Mouse (Mus musculus) liver, adult 2 months (tissue): ENCODE data around the gene Xpc. TPM values are rescaled to one million over a fixed set of nuclear protein-coding genes. Genes with fewer than 3 reads are reported as not detected.

Source experiments
- DNase-seq: peaks from one replicate; pipeline ENCODE4 v3.0.0-alpha.2; 2011; ENCODE audit warnings: low read depth, low spot score; ENCODE audit errors: extremely low read depth
- H3K27ac ChIP-seq: fragments of 200-500 bp; replicated peaks from 2 replicates; pipeline ENCODE4 v1.5.1; 2012; ENCODE audit warnings: low read depth, mild to moderate bottlenecking, control low read depth, inconsistent platforms, low read length; ENCODE audit not compliant: insufficient read depth
- H3K27me3 ChIP-seq: fragments of 200-500 bp; 2 replicates; pipeline ENCODE4 v1.6.1; 2012; ENCODE audit warnings: mild to moderate bottlenecking, moderate library complexity, low read length, inconsistent platforms; ENCODE audit not compliant: control insufficient read depth, insufficient read depth
- H3K36me3 ChIP-seq: fragments of 200-500 bp; 2 replicates; pipeline ENCODE4 v1.6.1; 2012; ENCODE audit warnings: low read length, inconsistent platforms; ENCODE audit not compliant: control insufficient read depth, insufficient read depth
- H3K4me1 ChIP-seq: fragments of 200-500 bp; 2 replicates; pipeline ENCODE4 v1.6.1; 2011; ENCODE audit warnings: low read length; ENCODE audit not compliant: control insufficient read depth, insufficient read depth
- H3K4me3 ChIP-seq: fragments of 200-500 bp; 2 replicates; pipeline ENCODE4 v1.5.1; 2011; ENCODE audit warnings: low read depth, mild to moderate bottlenecking, control low read depth, low read length, moderate library complexity; ENCODE audit not compliant: insufficient read depth
- H3K79me2 ChIP-seq: fragments of 200-500 bp; 2 replicates; pipeline ENCODE4 v1.6.1; 2012; ENCODE audit warnings: inconsistent platforms, mild to moderate bottlenecking, low read length, moderate library complexity; ENCODE audit not compliant: control insufficient read depth, insufficient read depth
- H3K9ac ChIP-seq: fragments of 200-500 bp; 2 replicates; pipeline ENCODE4 v1.6.1; 2012; ENCODE audit warnings: low read depth, mild to moderate bottlenecking, control low read depth, inconsistent platforms, low read length
- CTCF ChIP-seq: fragments of 200-500 bp; IDR thresholded peaks from 2 replicates; pipeline ENCODE4 v1.5.1; 2011; ENCODE audit warnings: low read depth, low read length, control low read depth
- POLR2A ChIP-seq: fragments of 200-500 bp; IDR thresholded peaks from 2 replicates; pipeline ENCODE4 v1.6.1; 2011; ENCODE audit warnings: low read length, control low read depth; ENCODE audit not compliant: insufficient read depth; ENCODE audit errors: extremely low read depth
- WGBS: fragments of 180-500 bp; shearing (Covaris S2); methylation state at CpG from one replicate; pipeline ENCODE4 v1.1.7; 2018; 5-methylcytosine and 5-hydroxymethylcytosine counted together
- polyA plus RNA-seq: library from polyadenylated mRNA; depleted of rRNA; stranded (reverse); fragments of >200 nt; gene quantifications from 2 replicates; pipeline ENCODE4 v1.2.3, GENCODE M21; 2012
- total RNA-seq: library from RNA; depleted of rRNA; stranded (reverse); fragments of >200 nt; gene quantifications from 2 replicates; pipeline ENCODE4 v1.2.3, GENCODE M21; 2014

Xpc gene
- total and polyA plus RNA-seq, 2 experiments: 5.6 to 12.4 TPM

GRCm38 (mm10) chr6:91536047-91536765 is 20.5 kb upstream of the Xpc start:
- Histone ChIP-seq H3K36me3 (no peaks in the 10 kb centered on the region), H3K4me3 (no peak overlapping the region), H3K79me2 (no peaks in the 10 kb centered on the region), H3K4me1 (no peaks in the 10 kb centered on the region), H3K9ac (no peak overlapping the region), H3K27me3 (no peaks in the 10 kb centered on the region), H3K27ac (no peak overlapping the region)
- WGBS: 46% methylated on average over 11 of the region's 11 CpGs
- peak; percentile 84 for DNase-seq
- no peak for TF ChIP-seq POLR2A
- TF ChIP-seq CTCF: no peak

- peak; percentile 51 for DNase-seq
- Histone ChIP-seq H3K4me3 (no peak overlapping the region), H3K27ac (no peak overlapping the region), H3K27me3 (no peaks in the 10 kb centered on the region), H3K9ac (no peak overlapping the region), H3K79me2 (no peaks in the 10 kb centered on the region), H3K36me3 (no peaks in the 10 kb centered on the region), H3K4me1 (no peaks in the 10 kb centered on the region)
- TF ChIP-seq POLR2A (no peak), CTCF (no peak)
- 91% methylated on average over 3 of the region's 3 CpGs for WGBS
Observed at GRCm38 (mm10) chr6:91535231-91535630, 19.5 kb upstream of the Xpc start.

- TF ChIP-seq CTCF: no peak
- Histone ChIP-seq H3K9ac (no peak overlapping the region), H3K79me2 (no peaks in the 10 kb centered on the region), H3K27ac (no peak overlapping the region), H3K4me1 (no peaks in the 10 kb centered on the region), H3K4me3 (no peak overlapping the region), H3K27me3 (no peaks in the 10 kb centered on the region), H3K36me3 (no peaks in the 10 kb centered on the region)
- no peak for DNase-seq
- WGBS: 70% methylated on average over 4 of the region's 4 CpGs
Observed at GRCm38 (mm10) chr6:91534268-91534667, 18.6 kb upstream of the Xpc start.

GRCm38 (mm10) chr6:91533771-91534170 is 18.1 kb upstream of the Xpc start:
- Histone ChIP-seq H3K9ac (no peak overlapping the region), H3K27me3 (no peaks in the 10 kb centered on the region), H3K36me3 (no peaks in the 10 kb centered on the region), H3K79me2 (no peaks in the 10 kb centered on the region), H3K27ac (no peak overlapping the region), H3K4me3 (no peak overlapping the region), H3K4me1 (no peaks in the 10 kb centered on the region)
- WGBS: 63% methylated on average over 2 of the region's 2 CpGs
- no peak for DNase-seq
- no peak for TF ChIP-seq CTCF
- no peak for TF ChIP-seq POLR2A

- no peak overlapping the region for H3K4me3 ChIP-seq
- H3K79me2 ChIP-seq: no peaks in the 10 kb centered on the region
- no peak for DNase-seq
- H3K9ac ChIP-seq: no peak overlapping the region
- no peaks in the 10 kb centered on the region for H3K27me3 ChIP-seq
- H3K4me1 ChIP-seq: no peaks in the 10 kb centered on the region
- TF ChIP-seq POLR2A (no peak), CTCF (no peak)
- WGBS: 45% methylated on average over 5 of the region's 5 CpGs
- H3K36me3 ChIP-seq: no peaks in the 10 kb centered on the region
- H3K27ac ChIP-seq: no peak overlapping the region
Observed at GRCm38 (mm10) chr6:91533359-91533758, 17.7 kb upstream of the Xpc start.

GRCm38 (mm10) chr6:91532661-91533060 is 17.0 kb upstream of the Xpc start:
- WGBS: 72% methylated on average over 6 of the region's 6 CpGs
- no peak overlapping the region for H3K27ac ChIP-seq
- TF ChIP-seq POLR2A (no peak), CTCF (no peak)

More at GRCm38 (mm10) chr6:91532661-91533060, 17.0 kb upstream of the Xpc start:
- Histone ChIP-seq H3K79me2 (no peaks in the 10 kb centered on the region), H3K4me3 (no peak overlapping the region), H3K4me1 (no peaks in the 10 kb centered on the region), H3K36me3 (no peaks in the 10 kb centered on the region), H3K27me3 (no peaks in the 10 kb centered on the region), H3K9ac (no peak overlapping the region)
- no peak for DNase-seq
